ENCODE assay signal across 12 mouse cellular contexts in genomic region chr11:87751031-87751430, GRCm38 (mm10). TPM values are rescaled to one million over a fixed set of nuclear protein-coding genes. Genes with fewer than 3 reads are reported as not detected.
DNase-seq lines count a peak whose midpoint lies in the region; ATAC-seq and TF ChIP-seq lines count a peak whose summit lies in the region.
"Had no signal": no experiment of that assay in that cellular context is flagged by ENCODE, and none has a peak within 500 bp of the region (broad histone marks: within the 10 kb centered on the region; RNA-seq: fewer than 3 reads in every experiment).

No protein-coding gene starts in this region.

- peak overlapping the region; percentile 68 for H3K4me3 ChIP-seq in erythroblast, embryonic 14.5 days (replicated peaks)
- H3K4me3 ChIP-seq in limb, embryonic 10.5 days, result no peak overlapping the region
- peak overlapping the region; percentile 61 for H3K4me3 ChIP-seq in thymus, adult 2 months (ENCODE audit: control insufficient read depth, insufficient read depth, low read length)
- H3K4me3 ChIP-seq: neural tube, embryonic 15.5 days had no signal

- H3K36me3 ChIP-seq in erythroblast, embryonic 14.5 days (ENCODE audit: control insufficient read depth), result peaks cover 38% of the 10 kb centered on the region
- H3K36me3 ChIP-seq in limb, embryonic 10.5 days, result no peaks in the 10 kb centered on the region
- H3K36me3 ChIP-seq in thymus, adult 2 months (ENCODE audit: control insufficient read depth, insufficient read depth, low read length), result no peaks in the 10 kb centered on the region; the same call in 1 of the 2 replicates
- H3K36me3 ChIP-seq: neural tube, embryonic 15.5 days had no signal

- peak overlapping the region; percentile 50 for H3K27ac ChIP-seq in limb, embryonic 10.5 days
- H3K27ac ChIP-seq in thymus, adult 2 months (ENCODE audit: control insufficient read depth, insufficient read depth, low read length), result peak overlapping the region; percentile 100
- H3K27ac ChIP-seq: neural tube, embryonic 15.5 days had no signal

- no peak for TF ChIP-seq CTCF in thymus, adult 2 months (IDR thresholded peaks at IDR 0.05; ENCODE audit: borderline replicate concordance, control insufficient read depth, extremely low read depth, insufficient read depth, low read length, poor library complexity)

- peak; percentile 41 to 52 for DNase-seq in lung, postnatal 4 days
- DNase-seq in lung, postnatal 14 days, result no peak
- no peak for DNase-seq in limb, embryonic 10.5 days (ENCODE audit: low spot score)
- DNase-seq in thymus, adult 2 months, result peak; percentile 54
- no peak for DNase-seq in adrenal gland, adult 8-10 months
- no peak for DNase-seq in cerebellum, adult 9-11 months
- DNase-seq: cerebellum, postnatal 36 days; kidney, postnatal 36 days had no signal

- H3K27me3 ChIP-seq in erythroblast, embryonic 14.5 days (ENCODE audit: control insufficient read depth), result no peaks in the 10 kb centered on the region
- no peaks in the 10 kb centered on the region for H3K27me3 ChIP-seq in limb, embryonic 10.5 days (ENCODE audit: low read depth, poor library complexity, severe bottlenecking)
- H3K27me3 ChIP-seq in thymus, adult 2 months (ENCODE audit: control insufficient read depth, insufficient read depth, low read length), result no peaks in the 10 kb centered on the region
- H3K27me3 ChIP-seq: neural tube, embryonic 15.5 days had no signal

- 88% methylated on average over 8 of the region's 8 CpGs for WGBS in limb, embryonic 10.5 days
- 8% methylated on average over 8 of the region's 8 CpGs for WGBS in thymus, adult 2 months

- H3K9me3 ChIP-seq in erythroblast, embryonic 14.5 days (ENCODE audit: control insufficient read depth, low read length), result no peaks in the 10 kb centered on the region
- no peaks in the 10 kb centered on the region for H3K9me3 ChIP-seq in limb, embryonic 10.5 days (replicated peaks)
- H3K9me3 ChIP-seq: neural tube, embryonic 15.5 days had no signal

- ATAC-seq in erythroblast, adult 5-6 weeks (replicated peaks; ENCODE audit: low FRiP score, poor library complexity, severe bottlenecking), result no peak
- ATAC-seq: forebrain, embryonic 14.5 days had no signal

- TF ChIP-seq POLR2A in thymus, adult 2 months (IDR thresholded peaks at IDR 0.05; ENCODE audit: control insufficient read depth, extremely low read depth, insufficient read depth, low read length, poor library complexity), result no peak

- H3K4me1 ChIP-seq in erythroblast, embryonic 14.5 days (ENCODE audit: control insufficient read depth), result peaks cover 91% of the 10 kb centered on the region
- peaks cover 20% of the 10 kb centered on the region for H3K4me1 ChIP-seq in limb, embryonic 10.5 days
- H3K4me1 ChIP-seq in thymus, adult 2 months (replicated peaks; ENCODE audit: control insufficient read depth, insufficient read depth, low read length), result peaks cover 50% of the 10 kb centered on the region
- H3K4me1 ChIP-seq: neural tube, embryonic 15.5 days had no signal

RNA-seq across cellular contexts. Expression of gene Tspoap1, which starts 9.3 kb away (rescaled TPM):
- 0.47 and 0.71 TPM in 2 replicates for polyA plus RNA-seq in erythroblast, embryonic 14.5 days (2012)
- total RNA-seq in erythroblast, adult 5-6 weeks (2015; ENCODE audit: low replicate concordance), result 4.2 and 5.4 TPM in 2 replicates
- 5.4 and 16.6 TPM in 2 replicates for total RNA-seq in erythroblast, adult 5-6 weeks (2017; ENCODE audit: low replicate concordance)
- 0.74 and 2.9 TPM in 2 replicates for polyA plus RNA-seq in limb, embryonic 10.5 days (2016; fragmentation: Nextera tagmentation; extraction: Ambion mirVana)
- 25.3 and 27.9 TPM in 2 replicates for polyA plus RNA-seq in thymus, adult 2 months (2012; rRNA removed)
- total RNA-seq in adrenal gland, adult 8-10 months (2022), result 10 to 100 TPM in 2 of 4 experiments, 1 to 10 TPM in 2; 5.9 to 32.3 (median 18.0) TPM

RNA-seq across cellular contexts. Expression of gene Supt4a, which starts 13.7 kb away (rescaled TPM):
- 4.3 and 5.5 TPM in 2 replicates for polyA plus RNA-seq in erythroblast, embryonic 14.5 days (2012)
- 133 and 166 TPM in 2 replicates for total RNA-seq in erythroblast, adult 5-6 weeks (2015; ENCODE audit: low replicate concordance)
- 103 and 121 TPM in 2 replicates for total RNA-seq in erythroblast, adult 5-6 weeks (2017; ENCODE audit: low replicate concordance)
- 187 and 191 TPM in 2 replicates for polyA plus RNA-seq in limb, embryonic 10.5 days (2016; fragmentation: Nextera tagmentation; extraction: Ambion mirVana)
- polyA plus RNA-seq in thymus, adult 2 months (2012; rRNA removed), result 172 and 215 TPM in 2 replicates
- 10 to 100 TPM; 73.7 to 85.1 (median 84.2) TPM for total RNA-seq in adrenal gland, adult 8-10 months (2022)

RNA-seq across cellular contexts. Expression of gene Mpo, which starts 42.4 kb away (rescaled TPM):
- 3.6 and 4.5 TPM in 2 replicates for polyA plus RNA-seq in erythroblast, embryonic 14.5 days (2012)
- total RNA-seq in erythroblast, adult 5-6 weeks (2015; ENCODE audit: low replicate concordance), result 1,764 and 1,778 TPM in 2 replicates
- 605 and 1,001 TPM in 2 replicates for total RNA-seq in erythroblast, adult 5-6 weeks (2017; ENCODE audit: low replicate concordance)
- polyA plus RNA-seq in limb, embryonic 10.5 days (2016; fragmentation: Nextera tagmentation; extraction: Ambion mirVana), result 2.8 and 4.0 TPM in 2 replicates
- 4.6 and 8.5 TPM in 2 replicates for polyA plus RNA-seq in thymus, adult 2 months (2012; rRNA removed)
- not detected for total RNA-seq in adrenal gland, adult 8-10 months (2022)

Comparison
In these comparisons a context has a peak if more than half of its experiments do, and no peak if none do; other contexts are left out.
1. DNase-seq: peak in lung, postnatal 4 days (2 of 2) and thymus, adult 2 months (single experiment); none in lung, postnatal 14 days (single experiment), limb, embryonic 10.5 days (single experiment), adrenal gland, adult 8-10 months (single experiment) and cerebellum, adult 9-11 months (single experiment).
2. RNA of gene Supt4a, which starts 13.7 kb away (polyA plus RNA-seq): 172 to 215 TPM in thymus, adult 2 months and 187 to 191 TPM in limb, embryonic 10.5 days; 4.3 to 5.5 TPM in erythroblast, embryonic 14.5 days; every median in the first group is over 10 times any median in the second.